Comparison of ENCODE assay signal across 21 mouse cellular contexts in the genomic region with DNA sequence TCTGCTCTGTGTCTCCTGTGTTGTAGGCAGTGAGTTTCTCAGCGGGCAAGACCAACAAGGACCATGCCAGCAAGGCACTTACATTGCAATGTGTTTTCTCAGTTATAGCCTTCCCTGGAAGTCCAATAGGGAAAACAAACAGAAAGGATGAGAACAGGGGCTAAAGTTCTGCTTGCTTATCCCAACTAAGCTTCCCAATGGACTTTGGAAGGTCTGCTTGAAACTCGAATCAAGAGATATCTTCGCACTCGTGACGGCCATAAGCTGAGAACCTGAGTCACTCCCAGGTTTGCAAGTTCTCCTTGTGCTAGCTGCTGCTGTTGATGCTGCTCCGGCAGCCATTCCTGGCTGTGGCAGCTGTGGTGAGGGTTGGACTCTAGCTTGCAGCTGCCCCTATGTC. TPM values are rescaled to one million over a fixed set of nuclear protein-coding genes. Genes with fewer than 3 reads are reported as not detected.
DNase-seq lines count a peak whose midpoint lies in the region; ATAC-seq and TF ChIP-seq lines count a peak whose summit lies in the region.
"Had no signal": no experiment of that assay in that cellular context is flagged by ENCODE, and none has a peak within 500 bp of the region (broad histone marks: within the 10 kb centered on the region; RNA-seq: fewer than 3 reads in every experiment).

No protein-coding gene starts in this region.

- H3K9ac ChIP-seq in intestine, embryonic 15.5 days = no peak overlapping the region
- no peak overlapping the region for H3K9ac ChIP-seq in liver, embryonic 15.5 days
- no peak overlapping the region for H3K9ac ChIP-seq in stomach, postnatal 0 days (ENCODE audit: low read length)
- H3K9ac ChIP-seq: forebrain, embryonic 13.5 days; hindbrain, embryonic 14.5 days; lung, embryonic 15.5 days; neural tube, embryonic 13.5 days had no signal

- intact Hi-C loops in left cerebral cortex, adult 2 months (cut with DNase I) = no loop called here
- intact Hi-C loops in left cerebral cortex, postnatal 10 days (cut with DNase I) = no loop called here

- H3K27ac ChIP-seq in left cerebral cortex, adult 2 months = peak overlapping the region; percentile 32; the same call in 1 of the 2 replicates
- H3K27ac ChIP-seq in intestine, embryonic 15.5 days = peak overlapping the region; percentile 73
- peak overlapping the region; percentile 72 for H3K27ac ChIP-seq in liver, embryonic 15.5 days (replicated peaks)
- 0 out of 2 replicates have a peak overlapping the region, but pooled peaks have one; percentile 46 for H3K27ac ChIP-seq in stomach, postnatal 0 days (replicated peaks)
- H3K27ac ChIP-seq in forebrain, embryonic 10.5 days = no peak overlapping the region
- H3K27ac ChIP-seq: forebrain, embryonic 13.5 days; heart, embryonic 10.5 days; hindbrain, embryonic 14.5 days; kidney, postnatal 0 days; limb, embryonic 10.5 days; neural tube, embryonic 13.5 days had no signal

- DNase-seq in left cerebral cortex, adult 2 months (ENCODE audit: extremely low spot score in 1 of 2, low spot score in 2 of 2) = no peak
- no peak for DNase-seq in left cerebral cortex, postnatal 10 days (ENCODE audit: extremely low spot score in 1 of 2, low spot score in 2 of 2)
- DNase-seq in stomach, postnatal 0 days (ENCODE audit: low spot score) = peak; percentile 60
- no peak for DNase-seq in forebrain, embryonic 10.5 days (ENCODE audit: extremely low spot score, low spot score)
- no peak for DNase-seq in neural tube, embryonic 10.5 days (ENCODE audit: extremely low spot score, low spot score)
- DNase-seq: adrenal gland, postnatal 36 days; cerebellum, adult 8-10 months; gastrocnemius, postnatal 25 days; right cerebral cortex, adult 18-20 months; spleen, adult 18-20 months; thymus, adult 2 months had no signal

- H3K4me3 ChIP-seq in left cerebral cortex, adult 2 months = no peak overlapping the region
- no peak overlapping the region for H3K4me3 ChIP-seq in intestine, embryonic 15.5 days (replicated peaks)
- H3K4me3 ChIP-seq in liver, embryonic 15.5 days (replicated peaks) = no peak overlapping the region
- H3K4me3 ChIP-seq in stomach, postnatal 0 days (ENCODE audit: low read depth, low read length) = no peak overlapping the region
- no peak overlapping the region for H3K4me3 ChIP-seq in forebrain, embryonic 10.5 days
- H3K4me3 ChIP-seq: forebrain, embryonic 13.5 days; heart, embryonic 10.5 days; limb, embryonic 10.5 days; lung, embryonic 15.5 days; neural tube, embryonic 13.5 days had no signal

- no peak overlapping the region for H3K4me2 ChIP-seq in intestine, embryonic 15.5 days (replicated peaks)
- peak overlapping the region; percentile 15; the same call in 1 of the 2 replicates for H3K4me2 ChIP-seq in liver, embryonic 15.5 days
- H3K4me2 ChIP-seq in stomach, postnatal 0 days (replicated peaks; ENCODE audit: low read depth) = no peak overlapping the region
- H3K4me2 ChIP-seq: forebrain, embryonic 13.5 days; hindbrain, embryonic 14.5 days; lung, embryonic 15.5 days; midbrain, embryonic 11.5 days; neural tube, embryonic 13.5 days had no signal

- WGBS in intestine, embryonic 15.5 days = 79% methylated on average over 6 of the region's 6 CpGs
- 57% methylated on average over 6 of the region's 6 CpGs for WGBS in liver, embryonic 15.5 days (ENCODE audit: insufficient replicate concordance)
- 72% methylated on average over 6 of the region's 6 CpGs for WGBS in stomach, postnatal 0 days
- 91% methylated on average over 6 of the region's 6 CpGs for WGBS in forebrain, embryonic 10.5 days

- ATAC-seq in intestine, embryonic 15.5 days = peak; percentile 86
- peak; percentile 36 for ATAC-seq in liver, embryonic 15.5 days (ENCODE audit: insufficient read depth)
- ATAC-seq in stomach, postnatal 0 days (ENCODE audit: low FRiP score, low TSS enrichment) = peak; percentile 84
- ATAC-seq: forebrain, embryonic 13.5 days had no signal

- no peak for TF ChIP-seq EP300 in stomach, postnatal 0 days (optimal IDR thresholded peaks at IDR 0.05)

- peaks cover 18% of the 10 kb centered on the region for H3K4me1 ChIP-seq in intestine, embryonic 15.5 days (replicated peaks)
- peaks cover 16% of the 10 kb centered on the region for H3K4me1 ChIP-seq in liver, embryonic 15.5 days (replicated peaks)
- no peaks in the 10 kb centered on the region for H3K4me1 ChIP-seq in stomach, postnatal 0 days (replicated peaks; ENCODE audit: control insufficient read depth, insufficient read depth)
- H3K4me1 ChIP-seq in forebrain, embryonic 10.5 days = peaks cover 8% of the 10 kb centered on the region
- H3K4me1 ChIP-seq: forebrain, embryonic 13.5 days had no signal

- TF ChIP-seq CTCF in left cerebral cortex, adult 2 months (IDR thresholded peaks at IDR 0.05) = no peak
- TF ChIP-seq CTCF in stomach, postnatal 0 days (IDR thresholded peaks at IDR 0.05; ENCODE audit: low read depth) = no peak

- H3K36me3 ChIP-seq in intestine, embryonic 15.5 days = no peaks in the 10 kb centered on the region
- H3K36me3 ChIP-seq in liver, embryonic 15.5 days (replicated peaks) = no peaks in the 10 kb centered on the region
- H3K36me3 ChIP-seq in stomach, postnatal 0 days (ENCODE audit: control insufficient read depth, insufficient read depth, low read length) = no peaks in the 10 kb centered on the region
- H3K36me3 ChIP-seq in forebrain, embryonic 10.5 days (replicated peaks) = no peaks in the 10 kb centered on the region
- H3K36me3 ChIP-seq: heart, embryonic 10.5 days; limb, embryonic 10.5 days; lung, embryonic 15.5 days; neural tube, embryonic 13.5 days had no signal

- H3K9me3 ChIP-seq in intestine, embryonic 15.5 days = no peaks in the 10 kb centered on the region
- H3K9me3 ChIP-seq in liver, embryonic 15.5 days (replicated peaks) = no peaks in the 10 kb centered on the region
- no peaks in the 10 kb centered on the region for H3K9me3 ChIP-seq in stomach, postnatal 0 days (ENCODE audit: control insufficient read depth, low read length)
- no peaks in the 10 kb centered on the region for H3K9me3 ChIP-seq in forebrain, embryonic 10.5 days
- H3K9me3 ChIP-seq: forebrain, embryonic 13.5 days; heart, embryonic 10.5 days; limb, embryonic 10.5 days; lung, embryonic 15.5 days; neural tube, embryonic 13.5 days had no signal

- H3K27me3 ChIP-seq in intestine, embryonic 15.5 days (replicated peaks) = no peaks in the 10 kb centered on the region
- no peaks in the 10 kb centered on the region for H3K27me3 ChIP-seq in liver, embryonic 15.5 days
- no peaks in the 10 kb centered on the region for H3K27me3 ChIP-seq in stomach, postnatal 0 days (ENCODE audit: control insufficient read depth, insufficient read depth, low read length)
- no peaks in the 10 kb centered on the region for H3K27me3 ChIP-seq in forebrain, embryonic 10.5 days (ENCODE audit: poor library complexity, severe bottlenecking)
- H3K27me3 ChIP-seq: forebrain, embryonic 13.5 days; lung, embryonic 15.5 days; neural tube, embryonic 13.5 days had no signal

RNA-seq across cellular contexts. Expression of a gene that starts 39.4 kb away (rescaled TPM):
- total RNA-seq in left cerebral cortex, adult 2 months (2021) = 100 to 1,000 TPM; 284 to 293 TPM
- total RNA-seq in left cerebral cortex, postnatal 10 days (2021) = 100 to 1,000 TPM; 200 to 275 TPM
- polyA plus RNA-seq in intestine, embryonic 15.5 days (2015; fragmentation: Nextera tagmentation; extraction: Ambion mirVana) = 338 and 379 TPM in 2 replicates
- 703 and 863 TPM in 2 replicates for polyA plus RNA-seq in liver, embryonic 15.5 days (2015; fragmentation: Nextera tagmentation; extraction: Ambion mirVana)
- polyA plus RNA-seq in stomach, postnatal 0 days (2015; fragmentation: Nextera tagmentation; extraction: Ambion mirVana) = 512 and 595 TPM in 2 replicates
- 43.6 and 44.7 TPM in 2 replicates for polyA plus RNA-seq in forebrain, embryonic 10.5 days (2016; fragmentation: Nextera tagmentation; extraction: Ambion mirVana)

Comparison
In these comparisons a context has a peak if more than half of its experiments do, and no peak if none do; other contexts are left out.
1. ATAC-seq: peak in every context shown above with its lines; median percentile 86 in intestine, embryonic 15.5 days; 84 in stomach, postnatal 0 days; 36 in liver, embryonic 15.5 days.